Mouse (Mus musculus): ENCODE measurements around the gene Cacna1g. TPM values are rescaled to one million over a fixed set of nuclear protein-coding genes. Genes with fewer than 3 reads are reported as not detected.

Gene Cacna1g
- total RNA-seq, 2 experiments from 2014 or later: 72.0 to 86.1 TPM

- no peak for DNase-seq (ENCODE audit: low spot score in 2 of 2)
Measured at GRCm38 (mm10) chr11:94482738-94483137, 8.7 kb upstream of the Cacna1g start.

- DNase-seq (ENCODE audit: low spot score in 2 of 2): no peak
Measured at GRCm38 (mm10) chr11:94481963-94482362, 8.0 kb upstream of the Cacna1g start.

- DNase-seq (ENCODE audit: low spot score in 2 of 2): no peak
Measured at GRCm38 (mm10) chr11:94480382-94480781, 6.4 kb upstream of the Cacna1g start.

DNA sequence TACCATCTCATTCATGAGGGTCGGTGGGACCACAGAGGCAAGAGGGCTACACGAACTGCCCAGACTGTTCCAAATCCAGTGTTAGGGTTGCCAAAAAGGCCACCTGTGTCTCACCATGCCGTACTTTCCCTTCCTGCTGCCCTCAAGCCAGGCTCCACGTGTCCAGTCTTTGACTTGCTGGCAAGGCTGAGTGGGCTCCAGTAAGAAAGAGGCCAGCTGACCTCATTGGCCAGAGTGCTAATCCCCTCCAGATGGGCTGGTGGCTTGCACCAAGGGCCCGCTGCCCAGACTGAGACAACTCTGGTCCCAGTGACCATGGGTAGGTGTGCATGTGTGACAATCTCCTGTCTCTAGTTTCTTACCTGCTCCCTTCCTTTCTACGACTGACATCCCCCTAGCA, 3.7 kb upstream of the Cacna1g start:
- no peak for DNase-seq (ENCODE audit: low spot score in 2 of 2)

DNA sequence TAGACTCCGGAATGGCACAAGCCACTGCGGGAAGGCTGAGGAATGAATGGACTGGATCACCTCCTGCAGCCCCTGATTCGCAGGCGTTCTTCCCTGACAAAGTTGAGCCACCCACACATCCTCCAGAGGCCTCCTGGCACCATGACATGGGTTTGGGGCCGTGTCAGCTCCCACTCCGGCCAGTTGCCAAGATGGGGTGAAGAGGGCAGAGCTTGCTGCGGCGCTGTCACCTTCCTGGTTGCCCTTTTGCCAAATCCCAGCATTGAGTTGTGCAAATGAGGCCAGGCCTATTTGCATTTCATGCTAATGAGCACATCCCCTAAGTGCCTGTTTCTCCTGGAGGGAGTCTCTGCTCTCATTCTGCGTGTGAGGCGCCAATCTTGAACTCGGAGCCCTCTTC, 1.7 kb upstream of the Cacna1g start:
- no peak for DNase-seq (ENCODE audit: low spot score in 2 of 2)

DNA sequence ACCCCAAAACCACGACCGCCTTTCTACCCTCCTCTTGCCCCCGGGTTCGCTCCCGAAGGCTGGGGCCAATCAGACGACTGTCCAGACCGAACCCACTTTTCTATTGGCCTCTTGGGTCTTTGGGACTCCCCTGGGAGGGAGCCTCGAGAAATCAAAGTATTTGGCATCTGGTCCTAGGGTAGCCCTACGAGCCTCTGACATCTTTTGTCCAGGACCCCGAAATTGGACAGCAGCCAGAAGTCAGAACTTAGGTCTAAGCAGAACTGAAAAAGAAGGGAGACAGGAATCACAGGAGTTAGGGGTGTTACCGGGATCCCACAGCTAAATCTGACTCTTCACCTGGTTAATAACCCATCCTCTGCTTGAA, 529 bp upstream of the Cacna1g start:
- DNase-seq (ENCODE audit: low spot score in 2 of 2): no peak

DNA sequence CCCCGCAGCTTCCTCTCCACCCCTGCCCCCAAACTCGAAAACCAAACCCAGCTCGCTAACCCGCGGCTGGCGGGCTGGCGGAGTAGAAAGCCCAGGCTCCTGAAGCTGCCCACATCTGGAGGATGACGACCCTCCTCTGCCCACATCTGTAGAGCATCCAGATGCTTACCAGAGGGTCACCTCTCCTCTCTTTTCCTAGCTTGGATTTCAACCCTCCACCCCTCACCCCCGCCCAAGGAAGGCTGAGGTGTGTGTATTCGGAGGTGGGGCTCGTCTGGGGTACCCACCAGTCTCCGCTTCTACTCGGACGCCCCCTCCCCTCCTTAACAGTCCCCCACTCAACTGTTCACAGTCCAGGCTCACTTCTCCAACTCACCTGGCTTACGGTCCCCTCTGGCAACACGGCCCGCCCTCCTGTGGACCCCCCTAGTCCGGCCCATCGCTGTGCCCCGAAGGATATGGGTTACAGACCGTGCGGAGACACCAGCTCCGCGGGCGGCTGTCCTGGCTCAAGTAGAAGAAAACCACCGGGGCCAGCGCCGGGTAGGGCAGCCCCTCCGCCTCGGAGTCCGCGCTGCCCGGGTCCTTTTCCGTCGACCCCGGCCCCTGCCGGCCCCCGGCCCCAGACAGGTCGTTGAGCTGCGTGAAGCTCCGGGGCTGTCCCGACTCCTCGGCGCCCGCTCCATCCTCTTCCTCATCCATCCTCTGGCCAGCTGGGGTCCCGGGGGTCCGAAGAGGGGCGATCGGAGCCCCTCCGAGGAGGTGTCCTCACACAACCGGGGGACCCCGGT, 887 bp downstream of the Cacna1g start:
- DNase-seq (ENCODE audit: low spot score in 2 of 2): no peak

GRCm38 (mm10) chr11:94472585-94472915, 1.4 kb downstream of the Cacna1g start:
- no peak for DNase-seq (ENCODE audit: low spot score in 2 of 2)

GRCm38 (mm10) chr11:94471740-94472584, 2.0 kb downstream of the Cacna1g start:
- DNase-seq (ENCODE audit: low spot score in 2 of 2): no peak

DNA sequence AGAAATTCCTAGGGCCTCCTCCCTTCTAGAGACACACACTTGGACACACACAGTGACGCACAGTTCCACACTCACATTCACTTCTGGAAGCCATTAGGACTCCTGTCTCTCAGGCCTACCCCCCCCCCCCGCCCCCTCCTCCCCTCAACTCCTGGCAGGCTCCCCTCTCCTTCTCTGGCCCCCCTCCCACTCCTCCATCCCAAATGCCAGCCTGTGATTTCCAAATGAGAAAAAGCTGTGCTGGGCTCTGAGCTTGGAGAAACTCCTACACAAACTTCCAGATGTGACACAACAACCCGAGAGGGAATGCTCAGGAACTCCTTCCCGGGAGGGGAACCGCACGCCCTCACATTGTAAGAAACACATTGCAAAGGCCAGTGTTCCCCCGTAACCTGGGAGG, 3.6 kb downstream of the Cacna1g start:
- no peak for DNase-seq (ENCODE audit: low spot score in 2 of 2)

DNA sequence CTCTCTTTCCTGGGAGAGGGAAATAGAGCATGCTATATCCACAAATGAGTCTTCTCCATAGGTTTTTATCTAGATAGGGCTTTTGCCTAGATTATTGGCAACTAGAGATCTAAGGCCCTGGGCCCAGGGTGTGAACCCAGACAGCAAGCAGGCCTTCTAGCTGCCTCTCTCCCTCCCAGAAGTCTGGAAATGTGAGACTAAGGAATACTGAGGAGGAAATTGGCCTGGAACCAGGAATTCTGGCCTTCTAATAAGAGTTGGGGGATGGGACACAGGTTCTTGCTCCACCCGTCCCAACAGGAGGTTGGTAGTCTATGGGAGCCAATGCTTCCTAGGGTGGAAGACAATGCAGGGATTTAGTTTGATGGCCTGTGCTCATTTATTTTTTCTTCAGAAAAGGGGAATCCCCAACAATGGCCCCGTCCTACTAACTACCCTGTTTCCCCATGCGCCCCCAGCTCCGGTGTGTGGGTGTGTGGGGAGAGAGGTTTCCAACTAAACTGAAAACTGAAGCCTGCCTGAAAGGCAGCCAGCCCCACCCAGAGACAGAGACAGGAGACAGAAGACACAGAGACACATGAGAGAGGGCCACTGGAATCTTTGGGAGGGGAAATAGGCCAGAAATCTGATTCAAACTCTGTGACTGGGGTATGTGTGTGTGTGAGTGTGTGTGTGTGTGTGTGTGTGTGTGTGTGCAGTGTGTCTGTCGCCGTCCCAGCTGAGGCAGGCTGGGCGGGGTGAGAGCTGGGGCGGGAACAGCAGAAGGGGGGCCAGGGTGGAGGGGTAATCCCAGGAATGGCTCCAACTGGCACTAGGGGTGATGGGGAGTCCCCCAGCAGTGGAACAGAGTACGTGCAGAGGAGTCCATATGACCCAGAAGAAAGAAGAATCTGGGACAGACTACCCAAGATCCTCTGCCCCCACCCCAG, 4.6 kb downstream of the Cacna1g start:
- DNase-seq (ENCODE audit: low spot score in 2 of 2): no peak

GRCm38 (mm10) chr11:94468582-94469064, 5.4 kb downstream of the Cacna1g start:
- peak; percentile 49 to 64 for DNase-seq (ENCODE audit: low spot score in 2 of 2)

DNA sequence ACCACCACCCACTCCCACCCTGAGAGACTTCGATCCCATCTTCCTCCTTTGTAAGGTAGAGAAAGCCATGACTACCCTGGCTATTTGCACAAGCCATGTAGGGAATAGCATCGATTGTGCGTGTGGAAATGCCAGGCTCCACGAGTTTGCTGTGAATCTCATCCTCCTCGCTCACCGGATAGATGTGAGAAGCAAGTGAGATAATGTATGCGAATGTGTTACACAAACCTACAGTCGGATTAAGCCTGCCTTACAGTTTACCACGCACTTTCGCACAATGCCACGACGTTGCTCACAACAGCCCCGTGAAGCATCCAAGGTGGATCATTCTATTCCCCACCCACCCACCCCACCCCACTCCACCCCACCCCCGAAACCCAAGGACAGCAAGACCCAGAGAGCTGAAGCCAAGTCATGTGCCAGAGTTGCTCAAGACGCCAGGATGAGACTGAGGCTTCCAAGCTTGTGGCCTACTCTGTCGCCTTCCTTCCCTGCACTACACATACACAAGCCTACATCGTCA, 7.6 kb downstream of the Cacna1g start:
- no peak for DNase-seq (ENCODE audit: low spot score in 2 of 2)

GRCm38 (mm10) chr11:94464170-94464569, 9.8 kb downstream of the Cacna1g start:
- no peak for DNase-seq (ENCODE audit: low spot score in 2 of 2)

DNA sequence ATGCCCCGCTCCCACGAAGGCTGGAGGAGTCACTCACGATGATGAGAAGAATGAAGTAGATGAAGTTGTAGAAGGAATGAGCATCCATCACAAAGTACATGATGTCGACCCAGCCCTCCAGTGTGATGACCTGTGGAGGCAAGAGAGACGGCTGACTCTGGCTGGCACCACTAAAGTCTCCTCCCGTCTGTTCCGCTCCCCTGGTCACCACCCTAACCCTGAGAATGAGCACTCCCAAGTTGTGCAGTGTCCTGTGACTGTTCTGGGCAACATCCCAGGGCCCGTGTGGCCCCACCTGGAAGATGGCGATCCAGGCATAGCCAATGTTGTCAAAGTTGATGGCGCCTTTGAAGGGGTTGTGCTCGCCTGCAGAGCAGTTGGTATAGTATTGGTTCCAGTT, 12.1 kb downstream of the Cacna1g start:
- no peak for DNase-seq (ENCODE audit: low spot score in 2 of 2)

GRCm38 (mm10) chr11:94457001-94457400, 17.0 kb downstream of the Cacna1g start:
- DNase-seq (ENCODE audit: low spot score in 2 of 2): no peak

DNA sequence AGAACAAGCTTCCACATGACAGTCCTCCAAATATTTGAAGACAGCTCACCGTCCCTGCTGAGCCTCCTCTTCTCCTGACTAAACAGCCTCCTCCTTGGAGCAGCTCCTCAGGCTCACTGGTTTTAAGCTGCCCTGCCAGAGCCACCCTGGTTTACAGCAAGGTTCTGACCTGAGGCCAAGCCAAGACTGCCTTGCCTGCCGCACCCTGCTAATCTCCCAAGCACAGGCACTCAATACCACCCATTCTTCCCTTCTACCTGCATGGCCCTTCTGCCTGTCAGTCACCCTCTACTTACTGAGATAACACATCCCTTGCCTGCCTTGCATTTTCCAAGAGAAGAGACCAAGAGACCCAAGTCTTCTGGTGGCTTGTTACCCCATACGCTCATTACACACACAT, 17.7 kb downstream of the Cacna1g start:
- no peak for DNase-seq (ENCODE audit: low spot score in 2 of 2)

DNA sequence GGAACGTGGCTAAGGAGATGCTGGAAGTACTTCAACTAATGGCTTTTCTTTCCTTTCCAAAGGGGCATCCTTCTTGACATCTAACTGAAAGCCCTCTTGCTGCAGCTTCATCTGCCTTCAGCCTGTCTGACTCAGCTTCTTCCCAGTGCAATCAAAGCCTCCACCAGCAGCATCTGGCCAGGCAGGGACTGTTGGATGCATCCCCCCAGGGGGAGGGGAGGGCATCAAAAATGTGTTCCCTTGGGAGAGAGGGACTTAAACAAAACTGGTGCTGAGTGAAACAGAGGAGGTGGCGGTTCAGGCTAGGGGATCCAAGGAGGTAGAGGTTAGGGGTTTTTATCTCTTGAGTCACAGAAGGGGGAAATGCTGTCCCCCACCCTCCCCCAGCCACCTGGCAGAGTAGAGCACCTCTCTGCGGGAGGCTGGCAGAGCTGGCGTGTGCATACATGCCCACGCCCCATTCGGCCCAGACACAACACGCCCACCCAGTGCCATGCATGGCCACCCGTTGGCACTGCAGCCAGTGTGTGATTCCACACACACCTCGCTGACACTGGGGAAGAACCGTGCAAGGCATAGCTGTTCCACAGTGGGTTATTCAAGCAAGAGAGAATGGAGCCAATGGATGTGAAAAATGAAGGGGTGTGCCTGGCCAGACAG, 18.7 kb downstream of the Cacna1g start:
- peak; percentile 57 to 64 for DNase-seq (ENCODE audit: low spot score in 2 of 2)

DNA sequence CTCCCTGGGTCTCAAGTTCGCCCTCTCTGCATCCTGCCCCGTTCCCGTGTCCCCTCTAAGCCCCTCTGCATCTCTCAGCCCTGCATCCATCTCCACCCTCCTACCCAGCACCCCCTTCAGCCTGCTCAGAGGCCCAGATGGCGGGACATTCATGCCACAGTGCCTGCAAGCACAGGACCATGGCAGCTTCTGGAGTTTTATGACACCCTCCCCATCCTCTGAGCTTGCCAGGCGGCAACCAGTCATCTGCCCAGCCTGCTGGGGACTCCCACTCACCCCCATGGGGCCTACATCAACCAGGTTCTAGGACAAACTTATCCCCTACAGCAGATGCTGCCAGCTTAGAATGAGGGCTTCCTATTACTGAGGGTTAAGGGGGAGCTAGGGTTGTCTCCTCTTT, 19.2 kb downstream of the Cacna1g start:
- peak; percentile 38 to 64 for DNase-seq (ENCODE audit: low spot score in 2 of 2)

DNA sequence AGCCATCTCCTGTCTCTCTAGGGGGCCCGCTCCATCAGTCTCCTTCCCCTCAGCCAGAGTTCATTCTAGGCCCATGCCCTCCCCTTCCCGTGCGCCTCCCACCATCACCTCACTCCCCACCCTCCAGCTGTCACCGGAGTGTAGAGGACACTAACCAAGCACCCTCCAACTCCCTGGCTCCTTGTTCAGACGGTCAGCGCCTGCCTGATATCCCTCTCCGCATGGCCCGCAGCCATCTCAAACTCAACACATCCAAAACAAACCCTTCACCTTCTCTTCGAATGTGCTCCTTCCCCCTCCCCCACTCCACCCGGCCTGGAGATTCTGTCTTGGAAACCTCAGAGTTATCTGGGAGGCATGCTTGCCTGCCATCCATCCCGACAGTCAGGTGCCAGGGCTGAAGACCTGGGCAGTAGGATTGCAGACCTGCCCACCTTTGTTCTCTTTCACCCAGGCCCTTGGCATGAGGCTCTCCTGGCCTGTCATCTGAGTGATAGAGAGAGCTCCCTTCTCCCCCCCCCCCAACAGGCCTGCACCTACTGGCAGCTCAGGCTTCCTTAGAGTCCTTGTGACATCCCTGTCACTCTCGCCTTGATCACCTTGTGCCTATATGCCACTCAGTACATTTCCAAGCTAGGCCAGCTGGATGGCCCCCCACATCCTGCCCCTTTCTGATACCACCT, 22.8 kb downstream of the Cacna1g start:
- no peak for DNase-seq (ENCODE audit: low spot score in 2 of 2)

Measured in left cerebral cortex, adult 18-20 months (tissue).